Mouse (Mus musculus): ENCODE data around the gene Cdk5rap1. TPM values are rescaled to one million over a fixed set of nuclear protein-coding genes. Genes with fewer than 3 reads are reported as not detected.

Gene Cdk5rap1
- polyA plus RNA-seq, 1 experiment from 2014 or later = 18.3 TPM

DNA sequence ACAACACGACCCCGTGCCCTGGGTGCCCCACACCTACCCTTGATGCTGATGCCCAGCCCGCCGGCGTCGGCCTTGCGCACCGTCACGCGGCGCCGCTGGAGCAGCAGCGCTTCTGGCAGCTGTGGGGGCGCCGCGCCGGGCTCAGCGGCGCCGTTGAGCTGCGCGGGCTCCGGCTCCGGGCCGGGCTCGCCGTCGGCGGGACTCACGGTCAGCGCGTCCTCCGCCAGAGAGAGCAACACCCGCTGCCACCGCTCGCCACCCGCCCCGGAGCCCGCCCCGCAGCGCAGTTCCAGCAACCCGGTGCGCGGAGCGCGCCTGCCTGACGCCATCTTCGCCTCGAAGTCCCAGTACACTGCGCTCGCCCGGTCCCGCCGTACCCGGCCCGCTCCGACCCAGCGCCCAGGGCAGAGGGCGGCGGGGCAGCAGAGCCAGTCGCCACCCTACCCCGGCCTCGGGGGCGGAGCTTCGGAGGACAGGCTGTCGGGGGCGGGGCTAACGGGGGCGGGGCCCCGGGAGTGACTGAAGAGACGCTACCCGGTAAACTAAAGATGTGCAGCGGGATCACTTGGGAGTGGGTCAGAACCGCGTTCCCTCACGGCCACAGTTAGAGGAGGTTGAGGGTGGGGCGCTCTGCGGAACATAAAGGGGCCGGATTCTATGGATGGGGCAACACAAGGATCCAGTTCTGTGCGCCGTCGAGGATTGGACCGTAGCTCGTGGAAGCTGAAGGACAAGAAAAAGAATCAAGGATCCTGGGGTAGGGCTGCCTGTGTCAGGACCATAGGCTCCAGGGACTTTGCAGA is 35.0 kb upstream of the Cdk5rap1 start, which contains the start of gene Snta1:
Snta1 (minus strand) TSS at position 457 of the 803 bp plus-strand sequence.
- Histone ChIP-seq H3K4me3 (ENCODE audit: low read depth, low read length) (peak within 1 kb of the TSS; percentile 77), H3K9me3 (replicated peaks; ENCODE audit: control insufficient read depth, low read length) (no peaks in the 10 kb centered on the region), H3K36me3 (ENCODE audit: control insufficient read depth, insufficient read depth, low read length) (no peaks in the 10 kb centered on the region), H3K4me1 (ENCODE audit: control insufficient read depth, insufficient read depth, low read length) (peaks cover 23% of the 10 kb centered on the region), H3K27me3 (ENCODE audit: control insufficient read depth, insufficient read depth, low read length) (0 out of 2 replicates have a peak, but pooled peaks cover 2% of the 10 kb centered on the region), H3K4me2 (peak within 1 kb of the TSS; percentile 78), H3K27ac (ENCODE audit: low read depth, low read length) (peak within 1 kb of the TSS; percentile 81), H3K9ac (ENCODE audit: low read depth, low read length) (peak within 1 kb of the TSS; percentile 89)
- 2% methylated on average over 83 of the region's 84 CpGs for WGBS (ENCODE audit: insufficient replicate concordance)
- peak; percentile 88 for ATAC-seq (replicated peaks; ENCODE audit: insufficient number of reproducible peaks, low FRiP score, low TSS enrichment)

DNA sequence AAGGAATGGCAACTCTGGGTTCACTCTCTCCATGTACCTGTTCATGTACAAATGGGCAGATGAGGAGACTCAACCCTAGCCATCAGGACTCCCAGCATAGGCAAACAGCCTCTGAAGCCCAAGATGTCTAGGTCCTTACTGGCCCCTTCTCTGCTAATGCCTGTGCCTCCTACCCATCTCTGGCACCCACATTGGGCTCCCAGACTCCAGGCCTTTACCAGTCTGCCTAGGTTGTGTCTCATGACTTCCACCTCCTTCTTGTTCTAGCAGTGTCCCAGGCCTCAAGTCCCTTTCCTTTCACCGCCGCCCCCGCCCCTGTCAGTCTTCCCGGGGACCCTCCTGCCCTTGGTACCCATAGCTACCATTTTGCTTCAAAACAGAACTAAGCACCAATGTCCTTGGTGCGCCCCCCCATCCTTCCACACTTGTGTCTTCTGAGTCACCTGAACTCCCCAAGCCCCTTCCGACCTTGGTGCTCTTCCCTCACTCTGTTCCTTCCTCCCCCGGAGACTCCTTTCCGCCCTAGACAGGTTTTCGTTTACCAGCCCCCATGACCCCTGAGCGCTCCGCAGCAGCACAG is 34.3 kb upstream of the Cdk5rap1 start:
- 20% methylated on average over 11 of the region's 11 CpGs for WGBS (ENCODE audit: insufficient replicate concordance)
- Histone ChIP-seq H3K9me3 (replicated peaks; ENCODE audit: control insufficient read depth, low read length) (no peaks in the 10 kb centered on the region), H3K27me3 (ENCODE audit: control insufficient read depth, insufficient read depth, low read length) (0 out of 2 replicates have a peak, but pooled peaks cover 2% of the 10 kb centered on the region), H3K4me2 (peak overlapping the region; percentile 78), H3K27ac (ENCODE audit: low read depth, low read length) (peak overlapping the region; percentile 81), H3K4me3 (ENCODE audit: low read depth, low read length) (peak overlapping the region; percentile 77), H3K36me3 (ENCODE audit: control insufficient read depth, insufficient read depth, low read length) (no peaks in the 10 kb centered on the region), H3K4me1 (ENCODE audit: control insufficient read depth, insufficient read depth, low read length) (peaks cover 29% of the 10 kb centered on the region), H3K9ac (ENCODE audit: low read depth, low read length) (peak overlapping the region; percentile 89)
- ATAC-seq (replicated peaks; ENCODE audit: insufficient number of reproducible peaks, low FRiP score, low TSS enrichment) = no peak

DNA sequence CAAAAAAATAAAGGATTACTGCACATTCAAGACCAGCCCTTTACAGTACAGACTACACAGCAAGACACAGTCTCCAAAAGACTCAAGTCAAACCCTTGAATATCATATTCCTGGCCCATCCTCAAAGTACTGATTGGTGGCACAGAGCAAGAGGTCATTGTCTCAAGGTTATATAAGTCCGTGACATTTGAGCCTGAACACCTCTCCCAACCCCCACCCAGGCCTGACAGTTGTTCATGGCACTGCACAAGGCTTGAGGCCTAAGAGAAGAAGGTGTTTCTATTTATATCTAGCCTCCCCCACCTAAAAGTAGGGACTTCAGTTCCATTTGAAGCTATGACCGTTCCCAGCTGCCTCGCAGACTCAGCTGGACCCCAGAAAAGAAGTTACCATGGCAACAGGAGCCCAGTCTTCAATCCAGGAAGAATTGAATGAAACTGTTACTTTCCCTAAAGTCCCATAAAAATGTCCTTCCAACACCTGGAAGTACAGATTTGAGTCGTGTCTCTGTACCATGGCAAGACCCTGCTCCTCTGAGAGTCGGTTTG is 32.7 kb upstream of the Cdk5rap1 start:
- Histone ChIP-seq H3K27ac (ENCODE audit: low read depth, low read length) (peak overlapping the region; percentile 1; the same call in 1 of the 2 replicates), H3K36me3 (ENCODE audit: control insufficient read depth, insufficient read depth, low read length) (no peaks in the 10 kb centered on the region; the same call in 1 of the 2 replicates), H3K4me2 (peak overlapping the region; percentile 78), H3K4me1 (ENCODE audit: control insufficient read depth, insufficient read depth, low read length) (peaks cover 29% of the 10 kb centered on the region), H3K9me3 (replicated peaks; ENCODE audit: control insufficient read depth, low read length) (no peaks in the 10 kb centered on the region), H3K9ac (ENCODE audit: low read depth, low read length) (no peak overlapping the region), H3K27me3 (ENCODE audit: control insufficient read depth, insufficient read depth, low read length) (0 out of 2 replicates have a peak, but pooled peaks cover 2% of the 10 kb centered on the region), H3K4me3 (ENCODE audit: low read depth, low read length) (peak overlapping the region; percentile 8; the same call in 1 of the 2 replicates)
- 47% methylated on average over 5 of the region's 5 CpGs for WGBS (ENCODE audit: insufficient replicate concordance)
- ATAC-seq (replicated peaks; ENCODE audit: insufficient number of reproducible peaks, low FRiP score, low TSS enrichment) = no peak

DNA sequence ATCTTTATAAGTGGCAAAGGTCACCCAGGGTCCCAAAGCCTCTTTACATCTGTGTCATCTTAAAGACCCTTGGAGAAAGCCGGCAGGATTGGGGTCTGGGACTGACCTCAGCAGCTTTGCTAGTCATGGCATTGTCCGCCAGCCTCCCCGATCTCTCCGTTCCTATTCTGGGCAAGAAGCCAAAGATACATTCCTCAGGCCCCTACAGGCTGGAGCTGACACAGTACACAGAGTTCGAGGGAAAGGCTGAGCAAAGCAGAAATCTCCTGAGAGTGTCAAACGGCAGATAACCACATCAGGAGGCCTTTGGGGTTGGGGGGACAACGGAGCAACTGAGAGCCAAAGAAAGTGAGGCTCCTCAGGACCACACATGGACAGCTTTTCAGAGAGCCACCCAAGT is 30.0 kb upstream of the Cdk5rap1 start:
- peaks cover 29% of the 10 kb centered on the region for H3K4me1 ChIP-seq (ENCODE audit: control insufficient read depth, insufficient read depth, low read length)

DNA sequence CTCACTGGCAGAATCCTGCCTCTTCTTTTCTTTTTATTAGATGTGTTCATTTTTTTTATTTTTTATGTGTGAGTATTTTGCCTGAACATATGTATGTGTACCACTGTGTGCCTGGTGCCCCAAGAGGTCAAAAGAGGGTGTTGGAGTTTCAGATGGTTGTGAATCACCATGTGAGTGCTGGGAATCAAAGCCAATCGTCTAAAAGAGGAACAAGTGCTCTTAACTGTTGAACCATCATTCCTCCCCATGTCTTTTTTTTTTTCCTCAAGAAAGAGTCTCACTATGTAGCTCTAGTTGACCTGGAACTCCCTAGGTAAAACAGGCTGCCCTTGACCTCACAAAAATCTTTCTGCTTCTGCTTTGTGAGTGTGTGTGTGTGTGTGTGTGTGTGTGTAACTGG is 29.2 kb upstream of the Cdk5rap1 start:
- peaks cover 29% of the 10 kb centered on the region for H3K4me1 ChIP-seq (ENCODE audit: control insufficient read depth, insufficient read depth, low read length)

More for the DNA sequence above, 30.0 kb upstream of the Cdk5rap1 start:
- H3K27me3 ChIP-seq (ENCODE audit: control insufficient read depth, insufficient read depth, low read length) = 0 out of 2 replicates have a peak, but pooled peaks cover 2% of the 10 kb centered on the region
- ATAC-seq (replicated peaks; ENCODE audit: insufficient number of reproducible peaks, low FRiP score, low TSS enrichment) = peak; percentile 67
- H3K9ac ChIP-seq (ENCODE audit: low read depth, low read length) = 0 out of 2 replicates have a peak overlapping the region, but pooled peaks have one; percentile 46
- no peaks in the 10 kb centered on the region for H3K9me3 ChIP-seq (replicated peaks; ENCODE audit: control insufficient read depth, low read length)
- H3K36me3 ChIP-seq (ENCODE audit: control insufficient read depth, insufficient read depth, low read length) = no peaks in the 10 kb centered on the region; the same call in 1 of the 2 replicates
- H3K4me2 ChIP-seq = peak overlapping the region; percentile 45
- H3K4me3 ChIP-seq (ENCODE audit: low read depth, low read length) = no peak overlapping the region
- WGBS (ENCODE audit: insufficient replicate concordance) = 9% methylated on average over 7 of the region's 7 CpGs
- H3K27ac ChIP-seq (ENCODE audit: low read depth, low read length) = peak overlapping the region; percentile 88

DNA sequence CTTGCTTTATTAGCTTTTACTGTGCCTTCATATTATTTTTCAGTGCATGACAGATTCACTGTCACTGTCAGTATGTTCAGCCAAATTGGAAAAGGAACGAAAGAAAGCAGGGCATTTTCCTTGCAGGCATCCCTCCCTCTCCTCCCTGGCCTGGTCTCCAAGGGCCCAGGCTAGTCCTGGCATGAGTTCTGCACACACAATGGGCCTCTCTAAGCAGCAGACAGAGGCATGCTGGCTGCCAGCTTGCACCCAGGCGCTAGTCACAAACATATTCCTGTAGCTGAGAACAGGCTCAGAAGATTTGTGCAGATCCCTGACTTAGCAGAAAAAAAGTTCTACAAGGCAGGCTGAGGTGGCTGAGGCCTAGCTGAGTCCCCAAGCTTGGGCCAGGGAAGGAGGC is 26.5 kb upstream of the Cdk5rap1 start:
- no peaks in the 10 kb centered on the region; the same call in 1 of the 2 replicates for H3K36me3 ChIP-seq (ENCODE audit: control insufficient read depth, insufficient read depth, low read length)
- H3K4me3 ChIP-seq (ENCODE audit: low read depth, low read length) = no peak overlapping the region
- WGBS (ENCODE audit: insufficient replicate concordance) = 84% methylated on average over 2 of the region's 2 CpGs
- H3K4me1 ChIP-seq (ENCODE audit: control insufficient read depth, insufficient read depth, low read length) = peaks cover 16% of the 10 kb centered on the region
- no peak overlapping the region for H3K9ac ChIP-seq (ENCODE audit: low read depth, low read length)
- H3K4me2 ChIP-seq = no peak overlapping the region
- H3K27me3 ChIP-seq (ENCODE audit: control insufficient read depth, insufficient read depth, low read length) = no peaks in the 10 kb centered on the region
- ATAC-seq (replicated peaks; ENCODE audit: insufficient number of reproducible peaks, low FRiP score, low TSS enrichment) = no peak
- no peak overlapping the region for H3K27ac ChIP-seq (ENCODE audit: low read depth, low read length)
- no peaks in the 10 kb centered on the region for H3K9me3 ChIP-seq (replicated peaks; ENCODE audit: control insufficient read depth, low read length)

More for the DNA sequence above, 29.2 kb upstream of the Cdk5rap1 start:
- no peak overlapping the region for H3K4me2 ChIP-seq
- no peak overlapping the region for H3K27ac ChIP-seq (ENCODE audit: low read depth, low read length)
- no peaks in the 10 kb centered on the region for H3K27me3 ChIP-seq (ENCODE audit: control insufficient read depth, insufficient read depth, low read length)
- 40% methylated on average over 1 of the region's 1 CpGs for WGBS (ENCODE audit: insufficient replicate concordance)
- no peak for ATAC-seq (replicated peaks; ENCODE audit: insufficient number of reproducible peaks, low FRiP score, low TSS enrichment)
- H3K9me3 ChIP-seq (replicated peaks; ENCODE audit: control insufficient read depth, low read length) = no peaks in the 10 kb centered on the region
- no peaks in the 10 kb centered on the region; the same call in 1 of the 2 replicates for H3K36me3 ChIP-seq (ENCODE audit: control insufficient read depth, insufficient read depth, low read length)
- H3K9ac ChIP-seq (ENCODE audit: low read depth, low read length) = no peak overlapping the region
- no peak overlapping the region for H3K4me3 ChIP-seq (ENCODE audit: low read depth, low read length)

DNA sequence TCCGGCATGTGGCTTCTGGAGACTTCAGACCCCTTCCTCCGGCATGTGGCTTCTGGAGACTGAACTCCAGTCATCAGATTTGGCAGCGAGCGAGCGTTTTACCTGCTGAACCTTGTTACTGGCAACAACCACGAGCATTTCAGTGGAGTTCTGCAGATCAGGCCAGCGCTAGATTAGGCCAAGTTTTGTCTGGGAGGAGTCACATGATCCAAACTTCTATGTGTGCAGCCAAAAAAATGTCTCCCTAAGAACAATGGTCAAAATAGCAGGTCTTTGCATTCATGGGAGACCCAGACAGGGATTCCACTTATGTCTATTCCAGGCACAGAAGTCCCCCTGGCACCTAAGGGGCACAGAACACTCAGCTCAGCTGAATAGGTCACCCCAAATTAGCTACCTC is 25.5 kb upstream of the Cdk5rap1 start:
- H3K27ac ChIP-seq (ENCODE audit: low read depth, low read length) = no peak overlapping the region
- peaks cover 10% of the 10 kb centered on the region for H3K4me1 ChIP-seq (ENCODE audit: control insufficient read depth, insufficient read depth, low read length)
- no peaks in the 10 kb centered on the region; the same call in 1 of the 2 replicates for H3K36me3 ChIP-seq (ENCODE audit: control insufficient read depth, insufficient read depth, low read length)
- H3K27me3 ChIP-seq (ENCODE audit: control insufficient read depth, insufficient read depth, low read length) = no peaks in the 10 kb centered on the region
- no peaks in the 10 kb centered on the region for H3K9me3 ChIP-seq (replicated peaks; ENCODE audit: control insufficient read depth, low read length)
- WGBS (ENCODE audit: insufficient replicate concordance) = 82% methylated on average over 7 of the region's 7 CpGs
- H3K4me2 ChIP-seq = no peak overlapping the region
- H3K9ac ChIP-seq (ENCODE audit: low read depth, low read length) = no peak overlapping the region
- no peak overlapping the region for H3K4me3 ChIP-seq (ENCODE audit: low read depth, low read length)
- no peak for ATAC-seq (replicated peaks; ENCODE audit: insufficient number of reproducible peaks, low FRiP score, low TSS enrichment)

DNA sequence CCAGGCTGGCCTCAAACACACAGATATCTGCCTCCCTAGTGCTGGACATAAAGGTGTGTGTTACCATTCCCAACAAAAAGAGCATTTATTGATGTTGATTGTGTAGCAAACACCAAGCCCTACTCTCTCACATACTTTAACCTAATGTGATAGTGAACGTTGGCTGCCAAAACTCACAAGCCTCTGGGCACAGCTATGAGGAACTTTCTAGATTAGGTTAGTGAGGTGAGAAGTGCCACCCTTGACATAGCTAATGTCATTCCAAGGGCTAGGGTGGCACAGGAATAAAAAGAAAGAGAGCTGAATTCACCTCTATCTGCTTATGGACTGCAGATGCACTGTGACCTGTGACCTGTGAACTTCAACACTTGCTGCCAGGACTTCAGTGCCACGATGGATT is 23.7 kb upstream of the Cdk5rap1 start:
- Histone ChIP-seq H3K9me3 (replicated peaks; ENCODE audit: control insufficient read depth, low read length) (no peaks in the 10 kb centered on the region), H3K4me1 (ENCODE audit: control insufficient read depth, insufficient read depth, low read length) (no peaks in the 10 kb centered on the region; the same call in 1 of the 2 replicates), H3K4me3 (ENCODE audit: low read depth, low read length) (no peak overlapping the region), H3K27ac (ENCODE audit: low read depth, low read length) (no peak overlapping the region), H3K4me2 (no peak overlapping the region), H3K27me3 (ENCODE audit: control insufficient read depth, insufficient read depth, low read length) (no peaks in the 10 kb centered on the region), H3K9ac (ENCODE audit: low read depth, low read length) (no peak overlapping the region), H3K36me3 (ENCODE audit: control insufficient read depth, insufficient read depth, low read length) (no peaks in the 10 kb centered on the region; the same call in 1 of the 2 replicates)
- whole genome bisulfite sequencing (ENCODE audit: insufficient replicate concordance) = 79% methylated on average over 2 of the region's 2 CpGs
- ATAC-seq (replicated peaks; ENCODE audit: insufficient number of reproducible peaks, low FRiP score, low TSS enrichment) = no peak

Data from heart, embryonic 11.5 days (tissue).